26 mouse cellular contexts compared by ENCODE assay signal in the genomic region with DNA sequence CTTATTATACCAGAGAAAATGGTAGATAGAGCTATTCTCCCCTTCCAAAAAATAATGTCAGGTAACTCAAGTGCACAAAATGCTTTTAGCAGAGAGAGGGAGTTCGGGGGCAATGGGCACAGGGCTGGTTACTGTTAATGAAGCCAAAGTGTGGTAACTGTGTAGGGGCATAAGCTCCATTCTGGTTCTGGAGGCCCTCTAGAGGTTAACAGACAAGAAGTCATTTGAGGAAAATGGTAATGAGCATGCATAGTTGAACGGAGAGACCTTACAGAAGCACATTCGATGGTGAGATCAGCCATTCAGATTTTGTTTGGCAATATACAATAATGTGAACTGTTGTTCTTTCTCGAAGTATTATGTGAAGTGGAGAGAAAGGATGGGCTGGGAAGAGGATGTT.
DNase-seq lines count a peak whose midpoint lies in the region; ATAC-seq and TF ChIP-seq lines count a peak whose summit lies in the region.
"Had no signal": no experiment of that assay in that cellular context is flagged by ENCODE, and none has a peak within 500 bp of the region (broad histone marks: within the 10 kb centered on the region; RNA-seq: fewer than 3 reads in every experiment).

No protein-coding gene starts in this region.

- no peaks in the 10 kb centered on the region for H3K27me3 ChIP-seq in cerebellum, adult 2 months (ENCODE audit: control insufficient read depth, insufficient read depth, low read length)
- H3K27me3 ChIP-seq: embryonic facial prominence, embryonic 13.5 days; forebrain, embryonic 12.5 days; forebrain, embryonic 15.5 days; heart, embryonic 13.5 days had no signal

- no peak for TF ChIP-seq POLR2A in cerebellum, adult 2 months (IDR thresholded peaks at IDR 0.05; ENCODE audit: borderline replicate concordance, insufficient read depth, low read length)

- no peak overlapping the region for H3K4me3 ChIP-seq in cerebellum, adult 2 months (replicated peaks; ENCODE audit: insufficient read depth, low read depth, low read length)
- H3K4me3 ChIP-seq: embryonic facial prominence, embryonic 10.5 days; embryonic facial prominence, embryonic 13.5 days; erythroblast, embryonic 14.5 days; forebrain, embryonic 12.5 days; forebrain, embryonic 15.5 days; heart, adult 2 months; heart, embryonic 10.5 days; heart, embryonic 13.5 days had no signal

- TF ChIP-seq CTCF in cerebellum, adult 2 months (IDR thresholded peaks at IDR 0.05; ENCODE audit: borderline replicate concordance, insufficient read depth, low read depth, low read length): no peak

- H3K4me1 ChIP-seq in cerebellum, adult 2 months (ENCODE audit: control insufficient read depth, insufficient read depth, low read length): no peaks in the 10 kb centered on the region
- H3K4me1 ChIP-seq: embryonic facial prominence, embryonic 10.5 days; embryonic facial prominence, embryonic 13.5 days; forebrain, embryonic 12.5 days; forebrain, embryonic 15.5 days; heart, embryonic 10.5 days; heart, embryonic 13.5 days had no signal

- peak; percentile 5 for DNase-seq in CD4-positive helper T cell, adult 2 months (ENCODE audit: low read depth, low spot score)
- peak; percentile 18 for DNase-seq in CD4-positive, CD25-positive, alpha-beta regulatory T cell, adult 2 months (ENCODE audit: low read depth, low spot score)
- DNase-seq in left cerebral cortex, adult 11 months (ENCODE audit: low spot score): no peak
- no peak for DNase-seq in thymus, postnatal 0 days (ENCODE audit: low spot score)
- no peak for DNase-seq in cerebellum, adult 2 months
- DNase-seq: adrenal gland, adult 8-10 months; adrenal gland, postnatal 36 days; cerebellum, adult 18-20 months; cerebellum, postnatal 10 days; cerebellum, postnatal 36 days; embryo, embryonic 11 days; gastrocnemius, postnatal 25 days; heart, adult 2 months; heart, postnatal 14 days; heart, postnatal 4 days had no signal

- no peak overlapping the region for H3K27ac ChIP-seq in cerebellum, adult 2 months (ENCODE audit: insufficient read depth, low read length)
- H3K27ac ChIP-seq: embryonic facial prominence, embryonic 10.5 days; embryonic facial prominence, embryonic 13.5 days; forebrain, embryonic 12.5 days; forebrain, embryonic 15.5 days; heart, adult 2 months; heart, embryonic 10.5 days; heart, embryonic 13.5 days; hindbrain, embryonic 14.5 days; hindbrain, postnatal 0 days had no signal

- 70% methylated on average over 4 of the region's 4 CpGs for WGBS in cerebellum, adult 2 months

- peak; percentile 39 for ATAC-seq in granulocyte monocyte progenitor cell, adult 5-6 weeks (replicated peaks; ENCODE audit: poor library complexity, severe bottlenecking)
- ATAC-seq: activated CD4-positive, CD25-positive, alpha-beta regulatory T cell, adult 4 months; forebrain, embryonic 15.5 days; hindbrain, postnatal 0 days had no signal

Comparison
In these comparisons a context has a peak if more than half of its experiments do, and no peak if none do; other contexts are left out.
1. DNase-seq: peak in CD4-positive helper T cell, adult 2 months (single experiment) and CD4-positive, CD25-positive, alpha-beta regulatory T cell, adult 2 months (single experiment); none in left cerebral cortex, adult 11 months (single experiment), thymus, postnatal 0 days (single experiment) and cerebellum, adult 2 months (0 of 2).